Mouse (Mus musculus): ENCODE measurements around the gene Pusl1.
A peak's percentile ranks its signal among the peaks of the same experiment; 100 is the strongest.

Pusl1 gene

GRCm38 (mm10) chr4:155886330-155886729 is 5.3 kb downstream of the Pusl1 start:
- peak; percentile 41 for DNase-seq (ENCODE audit: low read depth)

- no peak for DNase-seq (ENCODE audit: low read depth)
Observed at GRCm38 (mm10) chr4:155883587-155883986, 8.0 kb downstream of the Pusl1 start.

DNA sequence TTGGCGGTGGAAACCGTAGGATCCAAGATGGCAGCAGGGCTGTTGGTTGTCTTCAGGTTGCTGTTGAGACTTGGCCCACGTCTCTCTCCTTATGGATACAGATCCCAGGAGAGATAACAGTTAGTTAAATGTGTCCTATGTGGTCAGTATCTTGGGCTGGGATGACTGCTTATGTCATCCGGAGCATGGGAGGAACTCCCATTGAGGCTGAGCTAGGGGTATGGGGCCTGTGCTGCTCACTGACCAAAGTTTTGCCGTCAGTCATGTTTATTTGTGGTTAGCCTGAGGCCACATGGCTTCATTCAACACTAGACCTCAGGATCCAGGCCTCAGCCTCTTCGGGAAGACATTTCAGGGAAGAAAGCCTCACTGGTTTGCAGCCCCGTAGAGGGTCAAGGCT is 20.2 kb downstream of the Pusl1 start:
- DNase-seq (ENCODE audit: low read depth) = peak; percentile 42

- DNase-seq (ENCODE audit: low read depth) = peak; percentile 95
Observed at GRCm38 (mm10) chr4:155869317-155870033, 22.1 kb downstream of the Pusl1 start, which contains the start of the genes Cptp and Ints11. Gene Cptp (minus strand): TSS chr4:155869440. Gene Ints11 (plus strand): TSS chr4:155869546.

GRCm38 (mm10) chr4:155868614-155869298 is 22.8 kb downstream of the Pusl1 start:
- DNase-seq (ENCODE audit: low read depth) = peak; percentile 67

- DNase-seq (ENCODE audit: low read depth) = no peak
Observed at GRCm38 (mm10) chr4:155863001-155863400, 28.6 kb downstream of the Pusl1 start, which contains the start of gene Tas1r3. Gene Tas1r3 (minus strand): TSS chr4:155863362.

- peak; percentile 52 for DNase-seq (ENCODE audit: low read depth)
Observed at GRCm38 (mm10) chr4:155861787-155862186, 29.8 kb downstream of the Pusl1 start.

DNA sequence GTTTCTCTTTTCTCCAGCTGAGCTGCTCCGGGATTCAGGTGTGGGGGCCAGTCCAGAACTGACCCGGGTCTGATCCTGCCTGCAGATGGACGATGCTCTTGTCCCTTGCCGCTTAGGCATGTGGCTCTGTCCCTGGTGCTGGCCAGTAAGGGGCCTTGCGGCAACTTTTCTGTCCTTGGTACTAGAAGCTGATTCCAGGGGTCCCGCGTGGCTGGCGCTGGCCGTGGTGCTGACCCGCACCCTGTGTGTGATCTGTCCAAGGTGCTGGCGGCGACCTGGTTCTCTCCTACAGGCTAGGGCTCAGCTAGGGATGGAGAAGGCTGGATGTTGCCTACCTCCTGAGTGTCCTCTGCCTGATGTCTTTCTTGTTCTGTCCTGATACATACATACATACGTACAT is 32.3 kb downstream of the Pusl1 start:
- peak; percentile 52 for DNase-seq (ENCODE audit: low read depth)

DNA sequence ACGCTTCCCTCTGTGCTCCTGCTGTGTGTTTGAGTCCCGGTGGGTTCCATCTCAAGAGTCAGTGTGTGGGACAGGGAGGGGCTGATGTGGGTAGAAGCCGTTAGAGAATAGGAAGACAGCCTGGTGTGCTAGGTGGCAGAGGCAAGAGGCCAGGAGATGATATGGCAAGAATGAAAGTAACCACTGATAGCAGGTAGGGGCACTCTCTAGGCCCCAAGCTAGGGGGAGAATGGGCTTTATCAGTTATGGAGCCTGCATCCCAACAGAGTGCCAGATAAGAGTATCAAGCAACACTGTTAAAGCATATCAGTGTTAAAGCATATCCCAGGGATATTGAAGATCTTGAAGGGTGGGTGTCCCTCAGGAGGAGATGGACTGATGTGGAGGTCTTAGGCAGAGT is 34.7 kb downstream of the Pusl1 start:
- no peak for DNase-seq (ENCODE audit: low read depth)

DNA sequence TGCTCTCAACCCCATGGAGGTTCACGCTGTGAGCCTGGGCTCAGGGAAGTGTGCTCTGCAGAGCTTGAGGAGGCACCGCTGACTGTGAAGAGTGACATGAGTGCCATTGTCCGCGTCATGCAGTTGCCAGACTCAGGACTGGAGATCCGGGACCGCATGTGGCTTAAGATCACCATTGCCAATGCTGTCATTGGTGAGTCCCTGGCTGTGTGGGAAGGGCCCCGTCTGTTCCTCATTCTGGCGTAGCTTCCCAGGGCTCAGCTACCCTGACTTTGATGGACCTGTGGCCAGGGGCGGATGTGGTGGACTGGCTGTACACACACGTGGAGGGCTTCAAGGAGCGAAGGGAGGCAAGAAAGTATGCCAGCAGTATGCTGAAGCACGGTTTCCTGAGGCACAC is 35.5 kb downstream of the Pusl1 start:
- DNase-seq (ENCODE audit: low read depth) = no peak

DNA sequence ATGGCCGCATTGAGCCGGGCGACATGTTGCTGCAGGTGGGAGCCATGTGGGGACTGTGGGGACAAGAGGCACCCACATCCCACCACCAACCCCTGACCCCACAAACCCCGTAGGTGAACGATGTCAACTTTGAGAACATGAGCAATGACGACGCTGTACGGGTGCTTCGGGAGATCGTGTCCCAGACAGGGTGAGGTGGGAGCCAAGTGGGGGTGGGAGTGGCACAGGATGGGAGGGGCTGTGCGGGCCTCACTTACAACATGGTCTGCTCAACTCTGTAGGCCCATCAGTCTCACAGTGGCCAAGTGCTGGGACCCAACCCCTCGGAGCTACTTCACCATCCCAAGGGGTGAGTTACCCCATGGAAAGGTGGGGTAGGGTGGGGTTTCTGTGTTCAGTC is 36.6 kb downstream of the Pusl1 start:
- DNase-seq (ENCODE audit: low read depth) = no peak

GRCm38 (mm10) chr4:155853421-155853820 is 38.2 kb downstream of the Pusl1 start:
- DNase-seq (ENCODE audit: low read depth) = no peak

GRCm38 (mm10) chr4:155851951-155852411 is 39.6 kb downstream of the Pusl1 start:
- DNase-seq (ENCODE audit: low read depth) = no peak

DNA sequence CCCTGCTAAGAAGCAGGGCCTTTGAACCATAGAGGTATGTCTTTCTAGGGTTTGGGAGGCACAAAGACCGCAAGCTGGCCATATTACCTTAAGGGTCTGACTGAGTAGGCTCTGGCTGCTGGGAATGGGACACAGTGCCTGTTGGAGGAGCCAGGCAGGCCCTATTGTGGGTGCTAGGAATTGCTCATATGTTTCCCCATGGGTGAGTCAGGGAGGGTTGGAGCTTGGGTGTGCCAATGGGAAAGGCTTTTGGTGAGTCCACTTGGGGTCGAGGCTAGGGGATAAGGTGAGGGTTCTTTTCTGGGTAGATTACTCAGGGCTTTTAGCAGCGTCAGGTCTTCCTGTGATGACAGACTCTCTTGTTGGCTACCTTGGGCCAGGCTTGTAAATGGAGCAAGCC is 40.2 kb downstream of the Pusl1 start:
- no peak for DNase-seq (ENCODE audit: low read depth)

DNA sequence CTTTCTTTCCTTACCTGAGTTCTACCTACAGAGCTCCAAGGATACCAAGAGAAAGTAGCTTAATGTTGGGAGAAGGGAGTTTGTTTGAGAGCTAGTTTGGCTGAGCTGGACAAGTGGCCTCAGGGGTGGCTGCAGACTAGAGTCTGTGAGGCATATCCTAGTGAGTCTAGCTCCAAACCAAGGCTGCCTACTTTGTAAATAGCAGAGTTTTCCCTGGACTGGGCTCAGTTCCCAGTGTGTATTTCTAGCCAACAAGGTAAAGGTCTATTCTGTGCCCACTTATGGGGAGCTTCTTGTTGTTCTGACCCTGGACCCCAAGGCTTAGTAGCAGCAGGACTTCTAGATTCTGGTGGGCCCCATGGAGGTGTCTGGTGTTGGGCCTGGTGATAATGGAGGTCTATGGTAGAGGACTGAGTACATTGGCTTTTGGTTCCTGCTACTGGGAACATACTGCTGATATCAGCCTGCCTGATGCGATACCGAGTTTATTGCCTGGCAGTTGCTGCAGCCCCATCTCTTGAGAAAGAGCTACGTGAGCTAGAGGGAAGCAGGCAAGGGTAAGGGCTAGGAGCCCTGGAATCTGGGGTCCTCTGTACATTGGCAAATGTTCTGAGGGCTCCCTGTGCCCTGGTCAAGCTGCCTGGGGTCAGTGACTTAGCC is 41.7 kb downstream of the Pusl1 start:
- no peak for DNase-seq (ENCODE audit: low read depth)

DNA sequence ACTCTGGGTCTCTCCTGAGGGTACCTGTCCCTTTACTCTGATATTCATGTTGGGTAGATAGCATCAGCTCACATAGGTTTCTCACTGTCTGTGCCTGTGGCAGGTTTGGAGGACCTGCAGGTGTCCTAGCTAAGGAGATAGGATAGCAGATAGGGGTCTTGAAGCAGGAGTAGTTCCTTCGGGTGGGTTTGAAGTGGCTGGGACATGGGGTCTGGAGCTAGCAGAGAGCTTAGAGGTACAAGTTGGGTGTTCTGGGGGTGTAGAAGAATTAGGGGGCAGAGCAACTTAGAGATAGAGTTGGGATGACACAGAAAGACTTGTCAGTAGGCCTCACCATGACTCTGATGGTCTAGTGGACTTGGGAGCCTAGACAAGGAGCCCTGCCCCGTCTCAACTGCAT is 42.2 kb downstream of the Pusl1 start:
- no peak for DNase-seq (ENCODE audit: low read depth)

- DNase-seq (ENCODE audit: low read depth) = peak; percentile 26
Observed at GRCm38 (mm10) chr4:155848434-155849095, 43.0 kb downstream of the Pusl1 start.

DNA sequence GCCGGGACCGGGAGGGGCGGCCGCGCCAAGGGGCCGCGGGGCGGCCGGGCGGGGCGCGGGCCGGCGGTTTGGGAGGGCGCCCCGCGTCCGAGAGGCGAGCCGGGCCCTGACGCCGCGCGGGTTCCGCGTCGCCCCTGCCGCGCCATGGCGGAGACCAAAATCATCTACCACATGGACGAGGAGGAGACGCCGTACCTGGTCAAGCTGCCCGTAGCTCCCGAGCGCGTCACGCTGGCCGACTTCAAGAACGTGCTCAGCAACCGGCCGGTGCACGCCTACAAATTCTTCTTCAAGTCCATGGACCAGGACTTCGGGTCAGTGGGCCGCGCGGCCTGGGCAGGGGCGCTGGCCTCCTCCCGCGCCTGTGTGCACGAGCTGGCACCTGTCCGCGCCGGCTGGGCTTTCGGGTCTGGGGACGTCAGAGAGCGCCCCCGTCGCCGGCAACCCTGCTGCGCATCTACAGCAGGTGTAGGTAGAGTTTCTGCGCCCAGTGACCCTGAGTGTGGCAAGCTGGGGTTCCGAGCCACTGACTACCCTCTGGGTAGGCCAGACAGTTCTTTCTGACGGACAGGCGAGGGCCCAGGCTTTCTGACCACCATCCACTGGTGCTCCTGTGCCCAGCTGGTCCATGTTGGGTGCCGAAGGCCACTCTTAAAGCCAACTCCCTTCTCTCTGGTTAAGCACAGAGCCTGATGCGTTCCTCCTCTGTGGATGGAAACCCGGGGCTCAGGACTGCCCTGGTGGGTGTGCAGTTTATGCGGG is 43.8 kb downstream of the Pusl1 start:
- DNase-seq (ENCODE audit: low read depth) = peak; percentile 36

DNA sequence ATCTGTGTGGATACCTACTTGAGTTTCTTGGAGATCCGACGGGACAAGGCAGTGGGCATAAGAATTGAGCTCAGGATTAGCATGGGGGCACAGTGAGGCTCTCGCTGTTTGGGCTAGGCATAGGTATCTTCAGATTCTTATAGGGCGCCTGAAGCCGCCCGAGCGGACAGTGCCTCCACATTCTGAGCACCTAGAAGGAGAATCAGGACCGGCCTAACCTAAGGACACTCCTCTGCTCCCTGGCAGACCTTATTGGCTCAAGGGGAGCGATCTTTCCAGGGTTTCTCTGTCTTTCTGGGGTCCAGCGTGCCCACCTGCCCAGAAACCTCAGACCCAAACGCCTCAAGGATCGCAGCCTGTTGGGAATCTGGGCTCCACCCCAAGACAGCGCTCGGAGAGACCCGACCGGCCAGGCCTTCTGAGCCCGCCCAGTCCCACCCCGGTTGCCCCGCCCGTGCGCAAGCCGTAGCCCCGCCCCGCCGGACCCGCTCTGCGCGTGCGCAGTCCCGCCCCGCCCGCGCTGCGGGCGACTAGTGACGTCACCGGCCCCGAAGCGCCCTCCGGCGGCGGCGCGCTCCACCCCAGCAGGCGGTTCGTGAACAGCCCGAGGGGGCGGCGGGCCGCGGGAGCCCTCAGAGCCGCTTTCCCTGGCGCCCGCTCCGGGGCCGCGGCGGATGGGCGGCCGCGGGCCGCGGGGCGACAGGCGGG is 44.6 kb downstream of the Pusl1 start, which contains the start of gene Dvl1:
TSS of gene Dvl1 (plus strand) at position 532 of the 708 bp plus-strand sequence.
- peak; percentile 82 for DNase-seq (ENCODE audit: low read depth)

GRCm38 (mm10) chr4:155843231-155843630 is 48.4 kb downstream of the Pusl1 start:
- DNase-seq (ENCODE audit: low read depth) = no peak

Measured in 416B (cell line).